33 mouse cellular contexts compared by ENCODE assay signal in the genomic region with DNA sequence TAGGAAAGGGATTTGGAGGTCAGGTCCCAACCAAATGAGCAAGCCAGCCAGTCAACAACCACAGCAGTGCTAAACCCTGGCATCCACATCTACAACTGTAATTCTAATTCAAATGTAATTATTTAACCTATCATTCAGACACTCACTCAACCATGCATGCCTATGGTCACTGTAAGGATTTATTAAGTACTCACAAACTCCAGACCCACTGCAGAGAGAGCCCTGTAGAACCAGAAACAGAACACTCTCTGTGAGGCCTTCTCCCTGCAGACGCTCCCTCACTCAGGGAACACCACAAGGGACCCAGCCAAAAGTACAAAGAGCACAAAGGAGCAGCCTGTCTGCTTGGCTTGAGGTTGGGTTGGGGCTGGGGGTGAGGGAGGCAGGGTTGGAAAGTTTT. TPM values are rescaled to one million over a fixed set of nuclear protein-coding genes. Genes with fewer than 3 reads are reported as not detected.
DNase-seq lines count a peak whose midpoint lies in the region; ATAC-seq and TF ChIP-seq lines count a peak whose summit lies in the region.
"Had no signal": no experiment of that assay in that cellular context is flagged by ENCODE, and none has a peak within 500 bp of the region (broad histone marks: within the 10 kb centered on the region; RNA-seq: fewer than 3 reads in every experiment).

No protein-coding gene starts in this region.

- no peaks in the 10 kb centered on the region for H3K27me3 ChIP-seq in intestine, embryonic 16.5 days (replicated peaks; ENCODE audit: control insufficient read depth, insufficient read depth, low read length)
- no peaks in the 10 kb centered on the region for H3K27me3 ChIP-seq in limb, embryonic 15.5 days
- no peaks in the 10 kb centered on the region for H3K27me3 ChIP-seq in hindbrain, embryonic 11.5 days (ENCODE audit: control insufficient read depth, insufficient read depth, low read length)
- H3K27me3 ChIP-seq: embryonic facial prominence, embryonic 15.5 days; forebrain, embryonic 13.5 days; heart, embryonic 12.5 days; hindbrain, embryonic 15.5 days had no signal

- H3K4me3 ChIP-seq in intestine, embryonic 16.5 days (ENCODE audit: low read length): no peak overlapping the region
- H3K4me3 ChIP-seq in limb, embryonic 15.5 days: no peak overlapping the region
- H3K4me3 ChIP-seq in hindbrain, embryonic 11.5 days (ENCODE audit: low read depth, low read length): no peak overlapping the region
- H3K4me3 ChIP-seq: embryonic facial prominence, embryonic 15.5 days; forebrain, embryonic 13.5 days; heart, adult 2 months; heart, embryonic 12.5 days; hindbrain, embryonic 15.5 days had no signal

- no peaks in the 10 kb centered on the region for H3K36me3 ChIP-seq in intestine, embryonic 16.5 days (ENCODE audit: control insufficient read depth, insufficient read depth, low read length)
- no peaks in the 10 kb centered on the region for H3K36me3 ChIP-seq in limb, embryonic 15.5 days
- no peaks in the 10 kb centered on the region for H3K36me3 ChIP-seq in hindbrain, embryonic 11.5 days (ENCODE audit: control insufficient read depth, insufficient read depth, low read length)
- H3K36me3 ChIP-seq: embryonic facial prominence, embryonic 15.5 days; heart, embryonic 12.5 days; hindbrain, embryonic 15.5 days had no signal

- ATAC-seq in intestine, embryonic 16.5 days: peak; percentile 53
- ATAC-seq in limb, embryonic 15.5 days (ENCODE audit: insufficient number of reproducible peaks, low FRiP score, low TSS enrichment, low read depth): 0 out of 2 replicates have a peak, but pooled peaks have one; percentile 52
- no peak for ATAC-seq in erythroid progenitor cell, adult 5-6 weeks (replicated peaks; ENCODE audit: low FRiP score, poor library complexity, severe bottlenecking)
- no peak for ATAC-seq in hindbrain, embryonic 11.5 days (ENCODE audit: low FRiP score)
- ATAC-seq: activated CD4-positive, CD25-positive, alpha-beta regulatory T cell, adult 4 months; forebrain, embryonic 13.5 days; inflammation-experienced regulatory T-cells, adult 6 months had no signal

- TF ChIP-seq POLR2A in brain, embryonic 14.5 days (IDR thresholded peaks at IDR 0.05; ENCODE audit: borderline replicate concordance, extremely low read depth, insufficient read depth, insufficient read length, poor library complexity, severe bottlenecking): no peak

- no peaks in the 10 kb centered on the region for H3K9me3 ChIP-seq in intestine, embryonic 16.5 days (ENCODE audit: control insufficient read depth, low read length)
- H3K9me3 ChIP-seq in limb, embryonic 15.5 days: no peaks in the 10 kb centered on the region
- H3K9me3 ChIP-seq in hindbrain, embryonic 11.5 days (ENCODE audit: control insufficient read depth, low read length): no peaks in the 10 kb centered on the region
- H3K9me3 ChIP-seq: embryonic facial prominence, embryonic 15.5 days; forebrain, embryonic 13.5 days; heart, embryonic 12.5 days; hindbrain, embryonic 15.5 days had no signal

- WGBS in intestine, embryonic 16.5 days: 60% methylated on average over 1 of the region's 1 CpGs
- WGBS in limb, embryonic 15.5 days: 61% methylated on average over 1 of the region's 1 CpGs
- WGBS in hindbrain, embryonic 11.5 days: 67% methylated on average over 1 of the region's 1 CpGs

- no peak overlapping the region for H3K27ac ChIP-seq in intestine, embryonic 16.5 days (ENCODE audit: low read length)
- H3K27ac ChIP-seq in limb, embryonic 15.5 days: no peak overlapping the region
- no peak overlapping the region for H3K27ac ChIP-seq in hindbrain, embryonic 11.5 days (ENCODE audit: low read depth, low read length)
- H3K27ac ChIP-seq: embryonic facial prominence, embryonic 15.5 days; forebrain, embryonic 13.5 days; heart, adult 2 months; hindbrain, embryonic 15.5 days; liver, embryonic 14.5 days; macrophage had no signal

- H3K4me1 ChIP-seq in intestine, embryonic 16.5 days (ENCODE audit: control insufficient read depth, insufficient read depth, low read length): peaks cover 2% of the 10 kb centered on the region; the same call in 1 of the 2 replicates
- H3K4me1 ChIP-seq in limb, embryonic 15.5 days: no peaks in the 10 kb centered on the region
- no peaks in the 10 kb centered on the region for H3K4me1 ChIP-seq in hindbrain, embryonic 11.5 days (replicated peaks; ENCODE audit: control insufficient read depth, insufficient read depth, low read length)
- H3K4me1 ChIP-seq: embryonic facial prominence, embryonic 15.5 days; forebrain, embryonic 13.5 days; heart, embryonic 12.5 days; hindbrain, embryonic 15.5 days had no signal

- H3K9ac ChIP-seq in intestine, embryonic 16.5 days (ENCODE audit: low read depth, low read length): no peak overlapping the region
- H3K9ac ChIP-seq in limb, embryonic 15.5 days: no peak overlapping the region
- no peak overlapping the region for H3K9ac ChIP-seq in hindbrain, embryonic 11.5 days (ENCODE audit: low read depth, low read length)
- H3K9ac ChIP-seq: embryonic facial prominence, embryonic 15.5 days; forebrain, embryonic 13.5 days; heart, embryonic 12.5 days; hindbrain, embryonic 15.5 days; liver, embryonic 14.5 days had no signal

- H3K4me2 ChIP-seq in intestine, embryonic 16.5 days (ENCODE audit: low read depth, low read length): no peak overlapping the region
- H3K4me2 ChIP-seq in limb, embryonic 15.5 days: no peak overlapping the region
- no peak overlapping the region for H3K4me2 ChIP-seq in hindbrain, embryonic 11.5 days (replicated peaks; ENCODE audit: low read depth, low read length)
- H3K4me2 ChIP-seq: embryonic facial prominence, embryonic 15.5 days; forebrain, embryonic 13.5 days; heart, embryonic 12.5 days; hindbrain, embryonic 15.5 days had no signal

- no peak for TF ChIP-seq CTCF in brain, embryonic 14.5 days (IDR thresholded peaks at IDR 0.05; ENCODE audit: borderline replicate concordance, extremely low read depth, insufficient read depth, insufficient read length)

- DNase-seq in MN1 (ENCODE audit: low spot score): peak; percentile 74
- peak; percentile 14 for DNase-seq in brain, embryonic 14.5 days (ENCODE audit: low read depth)
- no peak for DNase-seq in hindbrain, embryonic 11.5 days (ENCODE audit: low spot score)
- DNase-seq: adrenal gland, adult 2 months; B cell, adult 2 months; cerebellum, adult 8-10 months; cerebellum, postnatal 36 days; gastrocnemius, postnatal 25 days; heart, adult 2 months; kidney, adult 9 months; kidney, postnatal 10 days; liver; lung, adult 2 months; lung, postnatal 10 days; midbrain, embryonic 14.5 days; retina, postnatal 1 day; right cerebral cortex, postnatal 14 days; spleen, adult 18-20 months; thymus, adult 2 months; thymus, postnatal 4 days had no signal

RNA-seq across cellular contexts. Expression of gene Pold3, which starts 11.0 kb away (rescaled TPM):
- 42.1 and 44.6 TPM in 2 replicates for polyA plus RNA-seq in brain, embryonic 14.5 days (2012; rRNA removed)
- 41.0 and 45.7 TPM in 2 replicates for polyA plus RNA-seq in intestine, embryonic 16.5 days (2015; fragmentation: Nextera tagmentation; extraction: Ambion mirVana)
- 50.0 and 52.6 TPM in 2 replicates for polyA plus RNA-seq in limb, embryonic 15.5 days (2015; fragmentation: Nextera tagmentation; extraction: Ambion mirVana)
- total RNA-seq in erythroid progenitor cell, adult 5-6 weeks (2015; ENCODE audit: low replicate concordance): 54.9 and 62.0 TPM in 2 replicates
- total RNA-seq in erythroid progenitor cell, adult 5-6 weeks (2017; ENCODE audit: low replicate concordance): 129 and 249 TPM in 2 replicates
- 79.9 and 88.9 TPM in 2 replicates for polyA plus RNA-seq in hindbrain, embryonic 11.5 days (2014; fragmentation: Nextera tagmentation; extraction: Ambion mirVana)

RNA-seq across cellular contexts. Expression of gene Lipt2, which starts 26.7 kb away (rescaled TPM):
- polyA plus RNA-seq in brain, embryonic 14.5 days (2012; rRNA removed): 10.6 and 14.0 TPM in 2 replicates
- 15.6 and 16.4 TPM in 2 replicates for polyA plus RNA-seq in intestine, embryonic 16.5 days (2015; fragmentation: Nextera tagmentation; extraction: Ambion mirVana)
- polyA plus RNA-seq in limb, embryonic 15.5 days (2015; fragmentation: Nextera tagmentation; extraction: Ambion mirVana): 20.1 and 20.4 TPM in 2 replicates
- not detected in 2 replicates for total RNA-seq in erythroid progenitor cell, adult 5-6 weeks (2015; ENCODE audit: low replicate concordance)
- total RNA-seq in erythroid progenitor cell, adult 5-6 weeks (2017; ENCODE audit: low replicate concordance): not detected in 2 replicates
- polyA plus RNA-seq in hindbrain, embryonic 11.5 days (2014; fragmentation: Nextera tagmentation; extraction: Ambion mirVana): 20.8 and 23.7 TPM in 2 replicates
- total RNA-seq: monocyte, adult 5-6 weeks had no signal

RNA-seq across cellular contexts. Expression of gene Kcne3, which starts 43.9 kb away (rescaled TPM):
- polyA plus RNA-seq in brain, embryonic 14.5 days (2012; rRNA removed): 1.5 and 1.9 TPM in 2 replicates
- polyA plus RNA-seq in intestine, embryonic 16.5 days (2015; fragmentation: Nextera tagmentation; extraction: Ambion mirVana): 57.7 and 66.6 TPM in 2 replicates
- 14.3 and 16.9 TPM in 2 replicates for polyA plus RNA-seq in limb, embryonic 15.5 days (2015; fragmentation: Nextera tagmentation; extraction: Ambion mirVana)
- not detected in 2 replicates for total RNA-seq in erythroid progenitor cell, adult 5-6 weeks (2015; ENCODE audit: low replicate concordance)
- not detected in 2 replicates for total RNA-seq in erythroid progenitor cell, adult 5-6 weeks (2017; ENCODE audit: low replicate concordance)
- 3.4 and 3.9 TPM in 2 replicates for polyA plus RNA-seq in hindbrain, embryonic 11.5 days (2014; fragmentation: Nextera tagmentation; extraction: Ambion mirVana)
- total RNA-seq: left cerebral cortex, postnatal 10 days had no signal
- polyA plus RNA-seq: activated CD4-positive, CD25-positive, alpha-beta regulatory T cell, adult 4 months; inflammation-experienced regulatory T-cells, adult 6 months had no signal

Comparison
In these comparisons a context has a peak if more than half of its experiments do, and no peak if none do; other contexts are left out.
1. ATAC-seq: peak in intestine, embryonic 16.5 days (single experiment) and limb, embryonic 15.5 days (single experiment); none in erythroid progenitor cell, adult 5-6 weeks (single experiment) and hindbrain, embryonic 11.5 days (single experiment).